Mouse (Mus musculus) forebrain, embryonic 15.5 days (tissue): ENCODE measurements at regions not wholly inside any gene's neighbourhood (a gene's known extent, or its start where the extent isn't known, plus 50 kb on each side); places are given as distances from the start of the nearest gene placed in this dataset.

Experiments
- ATAC-seq: fragments of 200-750 bp; cut with Nextera tagmentation; replicated peaks from 2 replicates; pipeline ENCODE4 v1.8.0; 2017; ENCODE audit warnings: mild to moderate bottlenecking, moderate TSS enrichment, moderate library complexity
- H3K27ac ChIP-seq: fragments of 300-500 bp; sonication (generic); replicated peaks from 2 replicates; pipeline ENCODE4 v1.5.1; 2015; ENCODE audit warnings: mild to moderate bottlenecking, inconsistent platforms
- H3K27me3 ChIP-seq: fragments of 300-500 bp; sonication (generic); 2 replicates; pipeline ENCODE4 v1.6.1; 2015; ENCODE audit warnings: inconsistent platforms
- H3K36me3 ChIP-seq: fragments of 300-500 bp; sonication (generic); 2 replicates; pipeline ENCODE4 v1.6.1; 2015; ENCODE audit warnings: mild to moderate bottlenecking, inconsistent platforms
- H3K4me1 ChIP-seq: fragments of 300-500 bp; sonication (generic); 2 replicates; pipeline ENCODE4 v1.6.1; 2015; ENCODE audit warnings: inconsistent platforms
- H3K4me2 ChIP-seq: fragments of 300-500 bp; sonication (generic); replicated peaks from 2 replicates; pipeline ENCODE4 v1.6.1; 2015; ENCODE audit warnings: mild to moderate bottlenecking, inconsistent platforms
- H3K4me3 ChIP-seq: fragments of 300-500 bp; sonication (generic); 2 replicates; pipeline ENCODE4 v1.5.1; 2015; ENCODE audit warnings: mild to moderate bottlenecking, inconsistent platforms
- H3K9ac ChIP-seq: fragments of 300-500 bp; sonication (generic); replicated peaks from 2 replicates; pipeline ENCODE4 v1.6.1; 2015; ENCODE audit warnings: mild to moderate bottlenecking, inconsistent platforms
- H3K9me3 ChIP-seq: fragments of 300-500 bp; sonication (generic); 2 replicates; pipeline ENCODE4 v1.6.1; 2016; ENCODE audit warnings: inconsistent platforms
- WGBS: fragments of 180-500 bp; shearing (Covaris S2); methylation state at CpG from one replicate; pipeline ENCODE4 v1.1.7; 2015; ENCODE audit warnings: mixed read lengths; 5-methylcytosine and 5-hydroxymethylcytosine counted together

- ATAC-seq, result no peak
- no peaks in the 10 kb centered on the region for H3K9me3 ChIP-seq
- no peak overlapping the region for H3K4me2 ChIP-seq
These were observed 73.8 kb upstream of the Mbnl1 start for GRCm38 (mm10) chr3:60398796-60399195.

GRCm38 (mm10) chr3:60402251-60402830, 70.3 kb upstream of the Mbnl1 start:
- H3K4me2 ChIP-seq, result no peak overlapping the region
- H3K27ac ChIP-seq, result no peak overlapping the region
- no peak overlapping the region for H3K4me3 ChIP-seq
- WGBS, result 83% methylated on average over 5 of the region's 5 CpGs
- no peaks in the 10 kb centered on the region for H3K36me3 ChIP-seq
- no peaks in the 10 kb centered on the region for H3K9me3 ChIP-seq
- no peak for ATAC-seq
- no peak overlapping the region for H3K9ac ChIP-seq
- no peaks in the 10 kb centered on the region for H3K27me3 ChIP-seq
- H3K4me1 ChIP-seq, result no peaks in the 10 kb centered on the region

More at GRCm38 (mm10) chr3:60398796-60399195, 73.8 kb upstream of the Mbnl1 start:
- Histone ChIP-seq H3K27me3 (no peaks in the 10 kb centered on the region), H3K36me3 (no peaks in the 10 kb centered on the region), H3K4me1 (no peaks in the 10 kb centered on the region), H3K27ac (no peak overlapping the region), H3K9ac (no peak overlapping the region), H3K4me3 (no peak overlapping the region)

- no peak overlapping the region for H3K9ac ChIP-seq
- no peaks in the 10 kb centered on the region for H3K36me3 ChIP-seq
- H3K9me3 ChIP-seq, result no peaks in the 10 kb centered on the region
- no peak overlapping the region for H3K27ac ChIP-seq
- no peaks in the 10 kb centered on the region for H3K27me3 ChIP-seq
- no peak overlapping the region for H3K4me2 ChIP-seq
- ATAC-seq, result no peak
- no peaks in the 10 kb centered on the region for H3K4me1 ChIP-seq
- no peak overlapping the region for H3K4me3 ChIP-seq
- 88% methylated on average over 2 of the region's 2 CpGs for WGBS
These were observed 65.2 kb upstream of the Mbnl1 start for GRCm38 (mm10) chr3:60407426-60407825.

GRCm38 (mm10) chr3:60407906-60408305, 64.7 kb upstream of the Mbnl1 start:
- Histone ChIP-seq H3K27me3 (no peaks in the 10 kb centered on the region), H3K4me3 (no peak overlapping the region), H3K36me3 (no peaks in the 10 kb centered on the region), H3K27ac (no peak overlapping the region), H3K4me1 (no peaks in the 10 kb centered on the region), H3K9ac (no peak overlapping the region), H3K9me3 (no peaks in the 10 kb centered on the region), H3K4me2 (no peak overlapping the region)
- WGBS, result 67% methylated on average over 1 of the region's 1 CpGs
- ATAC-seq, result no peak

GRCm38 (mm10) chr3:60408553-60409282, 63.9 kb upstream of the Mbnl1 start:
- peak; percentile 55; the same call in 1 of the 2 replicates for ATAC-seq
- H3K4me3 ChIP-seq, result no peak overlapping the region

GRCm38 (mm10) chr3:60409283-60409633, 63.4 kb upstream of the Mbnl1 start:
- no peaks in the 10 kb centered on the region for H3K9me3 ChIP-seq
- no peaks in the 10 kb centered on the region for H3K4me1 ChIP-seq
- no peaks in the 10 kb centered on the region for H3K36me3 ChIP-seq
- no peak overlapping the region for H3K4me2 ChIP-seq
- H3K27ac ChIP-seq, result no peak overlapping the region
- no peak overlapping the region for H3K4me3 ChIP-seq
- H3K27me3 ChIP-seq, result no peaks in the 10 kb centered on the region
- ATAC-seq, result no peak
- no peak overlapping the region for H3K9ac ChIP-seq

More at GRCm38 (mm10) chr3:60408553-60409282, 63.9 kb upstream of the Mbnl1 start:
- Histone ChIP-seq H3K4me1 (no peaks in the 10 kb centered on the region), H3K27me3 (no peaks in the 10 kb centered on the region), H3K9ac (no peak overlapping the region), H3K27ac (no peak overlapping the region), H3K36me3 (no peaks in the 10 kb centered on the region), H3K4me2 (no peak overlapping the region; the same call in 1 of the 2 replicates), H3K9me3 (no peaks in the 10 kb centered on the region)
- 50% methylated on average over 7 of the region's 7 CpGs for WGBS

- Histone ChIP-seq H3K9me3 (no peaks in the 10 kb centered on the region), H3K36me3 (no peaks in the 10 kb centered on the region), H3K27me3 (no peaks in the 10 kb centered on the region), H3K4me1 (no peaks in the 10 kb centered on the region), H3K9ac (no peak overlapping the region), H3K4me3 (no peak overlapping the region), H3K27ac (no peak overlapping the region), H3K4me2 (no peak overlapping the region)
- WGBS, result 88% methylated on average over 1 of the region's 1 CpGs
- no peak for ATAC-seq
These were observed 60.9 kb upstream of the Mbnl1 start for GRCm38 (mm10) chr3:60411746-60412145.

GRCm38 (mm10) chr3:60412206-60412605, 60.4 kb upstream of the Mbnl1 start:
- Histone ChIP-seq H3K27ac (no peak overlapping the region), H3K4me2 (no peak overlapping the region), H3K4me3 (no peak overlapping the region), H3K9ac (no peak overlapping the region), H3K36me3 (no peaks in the 10 kb centered on the region), H3K27me3 (no peaks in the 10 kb centered on the region), H3K4me1 (no peaks in the 10 kb centered on the region), H3K9me3 (no peaks in the 10 kb centered on the region)
- ATAC-seq, result no peak

GRCm38 (mm10) chr3:60413749-60414148, 58.9 kb upstream of the Mbnl1 start:
- Histone ChIP-seq H3K27me3 (no peaks in the 10 kb centered on the region), H3K4me1 (no peaks in the 10 kb centered on the region), H3K9ac (no peak overlapping the region), H3K36me3 (no peaks in the 10 kb centered on the region), H3K27ac (no peak overlapping the region), H3K9me3 (no peaks in the 10 kb centered on the region), H3K4me3 (no peak overlapping the region), H3K4me2 (no peak overlapping the region)
- 73% methylated on average over 3 of the region's 3 CpGs for WGBS
- no peak for ATAC-seq

- no peaks in the 10 kb centered on the region for H3K36me3 ChIP-seq
- H3K27ac ChIP-seq, result no peak overlapping the region
- 95% methylated on average over 1 of the region's 1 CpGs for WGBS
- no peaks in the 10 kb centered on the region for H3K4me1 ChIP-seq
- H3K27me3 ChIP-seq, result no peaks in the 10 kb centered on the region
- no peaks in the 10 kb centered on the region for H3K9me3 ChIP-seq
- ATAC-seq, result no peak
- no peak overlapping the region for H3K4me3 ChIP-seq
- no peak overlapping the region for H3K4me2 ChIP-seq
- no peak overlapping the region for H3K9ac ChIP-seq
These were observed 55.6 kb upstream of the Mbnl1 start for GRCm38 (mm10) chr3:60417001-60417400.

GRCm38 (mm10) chr3:60418652-60419051, 54.0 kb upstream of the Mbnl1 start:
- Histone ChIP-seq H3K27me3 (no peaks in the 10 kb centered on the region), H3K9me3 (no peaks in the 10 kb centered on the region), H3K4me3 (no peak overlapping the region), H3K27ac (no peak overlapping the region), H3K4me2 (no peak overlapping the region), H3K36me3 (no peaks in the 10 kb centered on the region), H3K9ac (no peak overlapping the region), H3K4me1 (no peaks in the 10 kb centered on the region)
- no peak for ATAC-seq

- Histone ChIP-seq H3K27ac (no peak overlapping the region), H3K27me3 (no peaks in the 10 kb centered on the region), H3K4me3 (no peak overlapping the region), H3K4me2 (no peak overlapping the region), H3K9me3 (no peaks in the 10 kb centered on the region), H3K36me3 (no peaks in the 10 kb centered on the region), H3K9ac (no peak overlapping the region), H3K4me1 (no peaks in the 10 kb centered on the region)
- WGBS, result 92% methylated on average over 3 of the region's 3 CpGs
- no peak for ATAC-seq
These were observed 53.4 kb upstream of the Mbnl1 start for GRCm38 (mm10) chr3:60419216-60419615.
